Mouse (Mus musculus): ENCODE results near the gene Zmym5.
"Not testable (repeated sequence)": the region's sequence is repeated elsewhere in the genome, so short reads cannot be mapped to it uniquely, and the experiment has no call there.

The Zmym5 gene

DNA sequence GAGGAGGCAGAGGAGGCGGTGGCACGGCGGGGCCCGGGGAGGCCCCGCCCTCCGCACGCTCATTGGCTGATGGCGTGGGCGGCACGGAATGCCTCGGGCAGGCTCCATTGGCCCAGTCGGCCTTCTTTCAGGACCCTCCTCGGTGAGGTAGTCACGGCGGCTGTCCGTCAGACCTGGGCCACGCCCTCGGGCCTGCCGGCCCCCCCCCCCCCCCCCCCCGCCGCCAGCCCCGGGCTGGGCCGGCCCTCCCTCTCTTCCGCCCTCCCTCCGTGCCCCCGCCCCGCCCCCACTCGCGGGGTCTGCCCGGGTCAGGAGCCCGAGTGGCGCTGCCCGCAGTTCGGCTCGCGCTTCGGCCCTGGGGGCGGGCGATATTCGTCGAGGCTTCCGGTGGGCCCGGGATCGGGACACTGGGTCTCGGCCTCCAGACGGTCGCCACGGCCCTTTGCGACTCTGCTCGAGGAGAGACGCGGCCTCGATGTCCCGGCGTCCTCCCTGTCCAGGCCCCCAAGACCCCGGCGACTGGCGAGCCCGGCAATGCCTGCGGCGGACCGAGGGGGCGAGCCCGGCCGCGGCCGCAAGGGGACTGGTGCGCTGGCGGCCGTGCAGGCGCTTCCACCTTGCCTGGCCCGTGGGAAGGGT is at the start of gene Zmym5:
Gene Zmym5, minus strand, starts transcription at position 16 of the 639 bp plus-strand sequence.
- DNase-seq (ENCODE audit: low read depth, low spot score): peak; percentile 71

DNA sequence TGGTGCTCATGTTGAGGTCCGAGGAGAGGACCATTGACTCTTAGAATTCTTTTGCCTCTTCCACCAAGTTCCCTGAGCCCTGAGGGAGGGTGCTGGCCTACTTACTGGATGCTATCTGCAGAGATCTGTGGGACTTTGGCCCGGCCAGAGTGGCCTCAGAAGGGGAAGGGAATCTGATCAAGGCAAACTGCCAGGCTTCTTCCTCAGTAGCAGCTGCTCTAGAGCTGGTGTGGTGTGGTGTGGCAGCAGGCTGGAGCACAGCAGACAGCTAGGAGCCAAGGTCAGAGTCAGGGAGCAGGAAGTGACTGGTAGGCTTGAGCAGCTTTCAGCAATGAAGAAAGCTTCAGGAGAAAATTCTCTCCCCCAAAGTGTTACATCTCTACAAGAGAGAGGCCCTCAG is 38.2 kb upstream of the Zmym5 start:
- DNase-seq (ENCODE audit: low read depth, low spot score): no peak

GRCm38 (mm10) chr14:56848322-56848721 is 36.8 kb upstream of the Zmym5 start:
- no peak for DNase-seq (ENCODE audit: low read depth, low spot score)

GRCm38 (mm10) chr14:56844507-56844906 is 33.0 kb upstream of the Zmym5 start:
- no peak for DNase-seq (ENCODE audit: low read depth, low spot score)

DNA sequence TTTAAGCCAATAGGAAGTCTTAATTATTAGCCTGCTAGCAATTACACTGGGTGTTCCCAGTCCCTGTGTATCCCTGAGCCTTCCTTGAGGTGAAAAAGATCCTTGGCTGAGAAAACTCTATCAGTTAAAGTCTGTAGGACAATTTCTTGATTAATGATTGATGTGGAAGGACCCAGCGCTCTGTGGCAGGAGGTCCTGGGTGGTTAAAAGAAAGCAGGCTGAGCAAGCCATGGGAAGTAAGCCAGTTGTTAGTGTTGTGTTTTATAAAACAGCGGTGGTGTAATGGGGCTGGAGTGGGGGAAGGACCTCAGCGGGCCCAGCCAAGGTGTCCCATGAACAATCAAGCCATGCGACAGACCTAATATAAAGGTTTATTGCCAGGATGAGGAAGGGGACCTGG is 32.5 kb upstream of the Zmym5 start:
- no peak for DNase-seq (ENCODE audit: low read depth, low spot score)

DNA sequence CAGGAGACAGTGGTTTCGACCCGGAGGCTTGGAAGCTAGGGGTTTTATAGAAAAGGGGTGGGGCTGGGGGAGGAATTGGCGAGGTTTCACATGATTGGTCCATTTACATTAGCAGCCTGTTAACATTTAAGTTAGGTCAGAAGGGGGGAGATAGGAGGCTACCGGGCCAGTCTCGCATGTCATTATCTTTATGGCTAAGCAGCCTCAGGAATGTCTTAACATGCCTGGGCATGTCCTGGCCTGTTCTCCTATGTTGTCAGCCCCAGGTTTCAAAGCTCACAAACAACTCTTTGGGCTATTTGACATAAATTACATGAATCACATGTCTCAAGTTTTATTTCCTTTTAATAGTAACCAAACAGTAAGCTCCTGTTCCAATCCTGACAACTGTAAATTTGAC is 23.1 kb upstream of the Zmym5 start:
- not testable (repeated sequence) for DNase-seq (ENCODE audit: low read depth, low spot score)

DNA sequence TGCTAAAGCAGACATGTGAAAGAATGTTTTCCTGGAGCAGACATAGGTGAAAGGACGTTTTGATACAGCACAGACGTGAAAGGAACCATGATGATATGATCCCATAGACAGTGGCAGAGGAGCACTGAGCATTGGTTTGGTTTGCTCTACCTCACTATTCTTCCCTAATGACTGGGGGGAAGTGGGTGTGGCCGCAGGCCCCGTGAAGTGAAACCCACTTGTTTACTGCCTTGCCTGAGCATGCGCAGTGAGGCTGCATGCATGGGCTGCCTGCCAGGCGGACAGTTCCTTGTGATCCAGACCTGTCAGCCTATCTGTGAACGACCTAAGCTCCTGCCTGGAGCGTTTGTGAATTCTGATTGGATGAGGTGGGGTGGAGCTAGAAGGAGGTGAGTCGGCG is 21.7 kb upstream of the Zmym5 start:
- not testable (repeated sequence) for DNase-seq (ENCODE audit: low read depth, low spot score)

DNA sequence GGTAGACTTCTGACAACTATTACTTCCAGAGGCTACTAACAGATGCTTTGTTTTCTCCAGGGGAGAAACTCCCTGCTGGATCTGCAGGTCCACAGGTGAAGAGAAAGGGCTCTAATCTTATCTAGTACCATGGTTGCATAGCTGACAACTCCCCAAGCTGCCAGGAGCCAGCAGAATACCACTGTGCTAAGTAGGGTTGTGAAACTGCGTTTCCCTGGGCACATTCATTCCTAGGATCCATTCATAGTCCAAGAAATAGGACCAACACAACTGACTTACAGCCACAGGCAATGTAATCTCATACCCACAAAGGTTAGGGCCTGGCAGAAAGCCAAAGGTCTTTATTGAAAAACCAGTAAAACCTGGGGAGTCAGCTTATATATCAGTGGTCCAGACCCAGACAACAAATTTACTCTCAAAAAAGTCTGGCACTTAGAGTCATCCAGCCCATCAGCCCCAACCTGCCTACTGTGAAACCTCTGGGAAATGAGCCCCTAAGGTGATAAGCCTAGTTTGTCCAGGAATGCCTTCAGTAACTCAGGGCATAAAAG is 21.1 kb upstream of the Zmym5 start:
- no peak for DNase-seq (ENCODE audit: low read depth, low spot score)

DNA sequence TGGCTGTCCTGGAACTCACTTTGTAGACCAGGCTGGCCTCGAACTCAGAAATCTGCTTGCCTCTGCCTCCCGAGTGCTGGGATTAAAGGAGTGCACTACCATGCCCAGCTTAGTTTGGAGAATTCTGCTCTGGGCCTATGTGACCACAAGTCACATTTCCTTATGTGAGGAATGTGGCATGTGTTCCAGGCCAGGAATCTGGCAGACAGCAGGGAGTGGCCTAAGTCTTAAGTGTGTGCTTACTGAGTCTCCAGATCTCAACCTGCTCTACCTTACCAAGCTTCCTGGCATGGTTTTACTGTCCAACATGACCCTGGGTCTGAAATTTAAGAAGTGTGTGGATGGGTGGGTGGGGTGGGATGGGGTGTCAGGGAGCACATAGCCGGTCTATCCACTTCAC is 20.6 kb upstream of the Zmym5 start:
- no peak for DNase-seq (ENCODE audit: low read depth, low spot score)

GRCm38 (mm10) chr14:56830491-56831045 is 19.1 kb upstream of the Zmym5 start:
- DNase-seq (ENCODE audit: low read depth, low spot score): no peak

DNA sequence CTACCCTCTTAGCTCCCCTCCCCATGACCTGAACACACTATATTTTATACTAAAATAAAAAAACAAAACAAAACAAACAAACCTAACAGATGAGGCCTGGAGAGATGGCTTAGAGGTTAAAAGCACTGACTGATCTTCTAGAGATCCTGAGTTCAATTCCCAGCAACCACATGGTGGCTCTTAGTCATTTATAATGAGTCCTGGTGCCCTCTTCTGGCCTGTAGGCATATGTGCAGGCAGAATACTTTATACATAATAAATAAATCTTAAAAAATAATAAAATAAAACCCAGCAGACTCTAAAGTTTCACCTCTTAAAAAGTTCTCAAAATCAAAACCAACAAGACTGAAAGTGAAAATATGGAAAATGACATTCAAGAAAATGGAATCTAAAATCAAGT is 13.0 kb upstream of the Zmym5 start:
- no peak for DNase-seq (ENCODE audit: low read depth, low spot score)

DNA sequence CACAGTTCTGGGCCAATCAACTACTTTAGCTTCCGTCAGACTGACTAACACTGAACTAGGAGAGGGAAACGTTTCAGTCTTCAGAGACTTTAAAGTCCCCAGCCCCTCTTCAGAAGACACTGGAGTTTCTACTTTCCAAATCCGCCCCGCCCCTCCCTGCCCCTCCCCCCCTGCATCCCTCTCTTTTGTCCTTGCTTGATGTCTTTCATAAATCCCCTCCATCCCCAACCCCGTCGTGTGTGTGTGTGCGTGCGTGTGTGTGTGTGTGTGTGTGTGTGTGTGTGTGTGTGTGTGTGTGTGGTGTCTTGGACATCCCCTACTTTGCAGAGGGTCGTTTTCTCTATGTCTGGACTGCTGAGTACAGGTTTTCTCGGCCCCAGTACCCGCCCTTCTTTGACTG is 6.1 kb upstream of the Zmym5 start:
- no peak for DNase-seq (ENCODE audit: low read depth, low spot score)

- DNase-seq (ENCODE audit: low read depth, low spot score): no peak
These were observed 5.6 kb upstream of the Zmym5 start for GRCm38 (mm10) chr14:56817131-56817530.

DNA sequence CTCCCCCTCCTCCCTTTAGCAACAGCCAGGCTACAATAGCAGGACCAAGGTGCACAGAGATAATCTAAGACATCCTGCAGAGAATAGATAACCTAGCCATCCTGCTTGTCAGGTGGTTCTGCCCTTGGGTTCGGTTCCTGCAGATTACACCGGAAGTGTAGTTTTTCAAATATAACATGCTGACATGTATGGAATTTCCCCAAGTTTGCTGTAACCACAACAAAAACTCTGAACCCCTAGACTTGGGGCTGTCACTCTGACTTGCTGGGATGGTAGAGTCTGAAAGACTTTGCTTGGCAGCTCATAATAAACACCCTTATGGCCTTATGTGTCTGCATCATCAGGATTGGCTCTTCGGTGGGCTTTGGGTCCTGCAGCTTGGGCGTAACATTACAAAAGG is 5.0 kb upstream of the Zmym5 start:
- no peak for DNase-seq (ENCODE audit: low read depth, low spot score)

GRCm38 (mm10) chr14:56812520-56813036 is 1.1 kb upstream of the Zmym5 start:
- DNase-seq (ENCODE audit: low read depth, low spot score): peak; percentile 33

GRCm38 (mm10) chr14:56810781-56811690 is 480 bp downstream of the Zmym5 start:
- peak; percentile 16 for DNase-seq (ENCODE audit: low read depth, low spot score)

DNA sequence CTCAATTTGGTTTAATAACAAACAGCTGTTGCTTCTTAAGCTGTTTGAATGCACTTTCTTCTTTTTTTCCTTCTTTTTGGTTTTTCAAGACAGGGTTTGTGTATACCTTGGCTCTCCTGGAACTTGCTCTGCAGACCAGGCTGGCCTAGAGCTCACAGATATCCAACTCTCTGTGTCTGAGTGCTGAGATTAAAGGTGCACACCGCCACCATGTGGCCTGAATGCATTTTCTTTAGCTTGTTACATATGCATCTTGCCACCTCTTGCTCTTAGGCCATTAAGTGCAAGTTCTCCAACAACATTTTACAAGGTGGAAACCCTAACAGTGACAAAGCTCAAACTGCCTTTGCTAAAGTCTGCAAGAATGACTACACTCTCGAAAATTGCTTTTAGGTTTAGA is 18.3 kb downstream of the Zmym5 start:
- DNase-seq (ENCODE audit: low read depth, low spot score): peak; percentile 30

DNA sequence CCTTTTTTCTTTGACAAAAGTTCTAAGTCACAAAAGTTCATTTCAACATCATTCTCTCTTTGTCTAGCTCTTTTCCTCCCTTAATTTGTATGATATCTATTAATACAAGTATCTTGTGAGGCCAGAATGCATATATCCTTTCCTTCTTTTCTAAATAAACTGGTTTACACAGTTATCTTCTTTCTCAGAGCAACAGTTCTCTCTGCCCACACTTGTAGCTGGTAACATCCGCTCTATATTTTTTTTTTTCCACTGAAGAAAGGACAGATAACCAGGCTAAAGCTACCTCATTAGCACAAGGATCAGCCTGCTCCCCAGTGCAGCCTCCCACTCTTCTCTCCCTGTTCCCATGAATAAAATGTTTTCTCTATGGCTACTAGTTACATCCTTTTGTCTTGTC is 26.9 kb downstream of the Zmym5 start:
- DNase-seq (ENCODE audit: low read depth, low spot score): no peak

DNA sequence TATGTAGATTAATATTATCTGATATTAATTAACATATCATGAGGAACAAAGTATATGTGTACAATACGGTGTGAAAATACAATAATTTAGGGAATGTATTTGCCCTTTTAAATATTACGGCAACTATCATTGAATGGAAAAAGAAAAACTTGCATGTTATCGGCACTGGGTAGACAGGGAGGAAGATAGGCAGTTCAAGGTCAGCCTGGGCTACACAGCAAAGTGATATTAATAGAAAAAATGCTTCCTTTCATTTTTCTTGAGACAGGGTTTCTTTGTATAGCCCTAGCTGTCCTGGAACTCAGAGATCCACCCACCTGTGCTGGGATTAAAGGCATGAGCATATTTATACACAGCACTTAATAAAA is 32.6 kb downstream of the Zmym5 start:
- DNase-seq (ENCODE audit: low read depth, low spot score): no peak

DNA sequence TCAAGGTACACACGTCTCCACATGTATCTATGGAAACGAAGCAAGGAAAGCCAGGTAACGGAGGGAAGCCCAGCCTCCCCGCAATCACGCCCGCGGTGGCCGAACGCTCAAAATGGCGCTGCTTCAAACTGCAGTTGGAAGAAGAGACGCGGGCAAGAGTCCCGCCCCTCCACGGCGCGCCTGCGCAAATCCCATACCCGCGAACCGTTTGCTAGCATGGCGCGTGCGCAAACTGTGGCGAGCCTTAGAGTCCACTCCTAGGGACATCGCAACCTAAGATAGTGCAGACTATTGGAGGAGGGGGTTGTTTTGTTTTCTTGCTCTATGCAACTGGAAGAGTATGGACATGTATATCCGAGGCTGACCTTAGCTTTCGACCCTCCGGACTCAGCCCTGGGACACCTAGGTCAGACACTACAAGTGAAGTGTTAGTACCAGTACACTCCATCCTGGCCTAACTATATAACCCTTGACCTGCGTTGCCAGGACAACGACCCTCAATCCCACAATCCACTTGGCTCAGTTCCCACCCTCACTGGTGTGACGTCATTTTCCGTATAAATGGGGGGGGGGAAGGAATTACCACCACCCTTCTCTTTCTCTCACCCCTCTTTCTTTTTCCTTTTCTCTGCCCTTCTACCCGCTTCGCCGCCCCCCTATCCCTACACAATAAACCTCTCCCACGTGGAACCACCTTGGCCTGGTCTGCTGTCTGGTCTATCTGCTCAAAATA is 33.1 kb downstream of the Zmym5 start, which contains the start of gene Pspc1:
Gene Pspc1, minus strand, starts transcription at position 117 of the 733 bp plus-strand sequence.
- peak; percentile 98 for DNase-seq (ENCODE audit: low read depth, low spot score)

- peak; percentile 27 for DNase-seq (ENCODE audit: low read depth, low spot score)
These were observed 34.0 kb downstream of the Zmym5 start for GRCm38 (mm10) chr14:56777360-56778136.

Data from retina, postnatal 7 days (tissue).